Mouse (Mus musculus) kidney, postnatal 36 days (tissue): ENCODE data around the gene 1700113H08Rik.

Experiments used
- DNase-seq, 2 experiments: peaks; one replicate each; pipeline ENCODE4 v3.0.0; 2021 to 2022; ENCODE audit warnings: mixed read lengths in 2 of 2

1700113H08Rik gene

GRCm38 (mm10) chr10:87212854-87213253 is 155.0 kb downstream of the 1700113H08Rik start:
- DNase-seq = no peak

DNA sequence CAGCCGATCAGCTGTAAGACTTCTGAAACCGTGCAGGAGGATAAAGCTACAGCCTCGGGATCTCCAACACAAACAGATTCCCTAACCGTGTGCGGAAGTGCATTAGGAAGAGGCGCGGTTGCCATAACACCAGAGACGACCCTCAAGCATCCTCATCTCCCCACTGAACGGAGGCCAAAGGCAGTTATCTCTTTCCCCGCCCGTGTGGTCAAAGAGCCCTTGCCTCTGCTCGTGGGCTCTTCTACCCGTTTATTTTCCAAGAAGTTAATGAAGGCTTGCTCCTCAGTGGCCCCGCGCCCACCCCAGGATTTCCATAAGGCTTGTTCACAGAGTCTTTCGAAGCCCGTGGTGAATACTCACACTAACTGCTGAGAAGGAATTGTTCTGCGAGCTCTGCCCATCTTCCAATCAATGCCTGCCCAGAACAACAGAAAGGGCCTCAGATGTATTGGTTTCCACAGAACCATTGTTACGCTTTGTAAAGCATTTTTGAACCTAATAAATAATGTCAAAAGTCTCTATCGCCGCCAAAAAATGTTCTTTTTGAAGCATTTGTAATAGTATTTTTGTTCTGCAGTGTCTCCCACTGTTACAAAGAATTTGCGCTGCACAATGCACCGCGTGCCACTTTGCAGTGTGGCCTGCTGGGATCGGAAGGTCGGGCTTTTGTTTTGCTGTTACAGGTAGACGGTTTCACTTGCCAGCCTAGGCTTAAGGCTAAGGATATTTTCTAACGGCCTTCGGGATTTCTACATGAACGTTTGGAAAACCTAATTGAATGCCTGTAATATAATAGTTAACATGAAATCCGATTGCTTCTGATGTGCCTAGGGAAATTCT is 172.4 kb downstream of the 1700113H08Rik start:
- DNase-seq = no peak

- DNase-seq = no peak
Measured at GRCm38 (mm10) chr10:87239332-87240008, 181.6 kb downstream of the 1700113H08Rik start.

DNA sequence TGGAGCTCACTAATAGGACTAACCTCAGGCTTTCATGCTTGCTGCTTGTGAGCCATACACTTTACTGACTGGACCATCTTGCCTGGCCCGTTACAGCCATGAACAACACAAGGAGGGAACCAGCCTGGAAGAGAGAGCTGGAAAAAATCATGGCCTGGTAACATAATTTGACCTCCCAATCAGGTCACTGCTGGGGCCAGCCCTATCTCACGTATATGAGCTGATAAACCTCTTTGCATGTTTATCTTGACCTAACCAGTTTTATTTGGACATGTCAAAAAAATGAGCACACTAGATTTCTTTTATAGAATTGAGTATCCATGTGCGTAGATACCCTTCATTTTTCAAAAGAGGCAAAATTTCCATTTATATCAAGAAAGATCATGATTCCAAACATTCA is 213.9 kb downstream of the 1700113H08Rik start:
- no peak for DNase-seq

GRCm38 (mm10) chr10:87272133-87272622 is 214.3 kb downstream of the 1700113H08Rik start:
- DNase-seq = no peak

- no peak for DNase-seq
Measured at GRCm38 (mm10) chr10:87275075-87275474, 217.2 kb downstream of the 1700113H08Rik start.
